Mouse (Mus musculus): ENCODE measurements around the gene Tshz2. TPM values are rescaled to one million over a fixed set of nuclear protein-coding genes. Genes with fewer than 3 reads are reported as not detected.

Tshz2 gene
- polyA plus RNA-seq, 1 experiment from 2014 or later, result 0.88 TPM

- DNase-seq (ENCODE audit: extremely low spot score, low spot score), result no peak
- no peaks in the 10 kb centered on the region for H3K36me3 ChIP-seq (replicated peaks)
- H3K4me1 ChIP-seq, result peaks cover 12% of the 10 kb centered on the region
- WGBS, result 92% methylated on average over 11 of the region's 11 CpGs
- no peak overlapping the region for H3K27ac ChIP-seq
- no peaks in the 10 kb centered on the region for H3K9me3 ChIP-seq
- H3K4me3 ChIP-seq, result no peak overlapping the region
- H3K27me3 ChIP-seq (ENCODE audit: poor library complexity, severe bottlenecking), result no peaks in the 10 kb centered on the region
Observed at GRCm38 (mm10) chr2:169926016-169926415, 293.2 kb downstream of the Tshz2 start.

- peaks cover 12% of the 10 kb centered on the region for H3K4me1 ChIP-seq
- WGBS, result 90% methylated on average over 2 of the region's 2 CpGs
Observed at GRCm38 (mm10) chr2:169927401-169927800, 294.6 kb downstream of the Tshz2 start.

GRCm38 (mm10) chr2:169928447-169929120, 295.8 kb downstream of the Tshz2 start:
- Histone ChIP-seq H3K36me3 (replicated peaks) (no peaks in the 10 kb centered on the region), H3K27ac (no peak overlapping the region), H3K27me3 (ENCODE audit: poor library complexity, severe bottlenecking) (no peaks in the 10 kb centered on the region), H3K4me1 (peaks cover 12% of the 10 kb centered on the region), H3K9me3 (no peaks in the 10 kb centered on the region), H3K4me3 (no peak overlapping the region)
- WGBS, result 83% methylated on average over 14 of the region's 14 CpGs
- no peak for DNase-seq (ENCODE audit: extremely low spot score, low spot score)

More at GRCm38 (mm10) chr2:169927401-169927800, 294.6 kb downstream of the Tshz2 start:
- DNase-seq (ENCODE audit: extremely low spot score, low spot score), result no peak
- no peak overlapping the region for H3K27ac ChIP-seq
- H3K9me3 ChIP-seq, result no peaks in the 10 kb centered on the region
- H3K27me3 ChIP-seq (ENCODE audit: poor library complexity, severe bottlenecking), result no peaks in the 10 kb centered on the region
- no peaks in the 10 kb centered on the region for H3K36me3 ChIP-seq (replicated peaks)
- no peak overlapping the region for H3K4me3 ChIP-seq

- Histone ChIP-seq H3K36me3 (replicated peaks) (no peaks in the 10 kb centered on the region), H3K4me1 (peaks cover 12% of the 10 kb centered on the region), H3K9me3 (no peaks in the 10 kb centered on the region), H3K4me3 (peak overlapping the region; percentile 50), H3K27me3 (ENCODE audit: poor library complexity, severe bottlenecking) (no peaks in the 10 kb centered on the region), H3K27ac (peak overlapping the region; percentile 75)
- DNase-seq (ENCODE audit: extremely low spot score, low spot score), result peak; percentile 47
- WGBS, result 60% methylated on average over 23 of the region's 23 CpGs
Observed at GRCm38 (mm10) chr2:169929540-169930497, 297.0 kb downstream of the Tshz2 start.

GRCm38 (mm10) chr2:169935642-169936041, 302.8 kb downstream of the Tshz2 start:
- no peaks in the 10 kb centered on the region for H3K27me3 ChIP-seq (ENCODE audit: poor library complexity, severe bottlenecking)
- no peak for DNase-seq (ENCODE audit: extremely low spot score, low spot score)
- H3K27ac ChIP-seq, result no peak overlapping the region
- no peaks in the 10 kb centered on the region for H3K9me3 ChIP-seq
- 80% methylated on average over 6 of the region's 6 CpGs for WGBS
- H3K4me1 ChIP-seq, result no peaks in the 10 kb centered on the region
- H3K4me3 ChIP-seq, result no peak overlapping the region
- no peaks in the 10 kb centered on the region for H3K36me3 ChIP-seq (replicated peaks)

- no peak overlapping the region for H3K4me3 ChIP-seq
- no peak for DNase-seq (ENCODE audit: extremely low spot score, low spot score)
- H3K27me3 ChIP-seq (ENCODE audit: poor library complexity, severe bottlenecking), result no peaks in the 10 kb centered on the region; the same call in 1 of the 2 replicates
- H3K4me1 ChIP-seq, result no peaks in the 10 kb centered on the region
- no peak overlapping the region for H3K27ac ChIP-seq
- H3K9me3 ChIP-seq, result peaks cover 5% of the 10 kb centered on the region; the same call in 1 of the 2 replicates
- H3K36me3 ChIP-seq (replicated peaks), result no peaks in the 10 kb centered on the region
- WGBS, result 89% methylated on average over 16 of the region's 16 CpGs
Observed at GRCm38 (mm10) chr2:169940297-169941142, 307.7 kb downstream of the Tshz2 start.

DNA sequence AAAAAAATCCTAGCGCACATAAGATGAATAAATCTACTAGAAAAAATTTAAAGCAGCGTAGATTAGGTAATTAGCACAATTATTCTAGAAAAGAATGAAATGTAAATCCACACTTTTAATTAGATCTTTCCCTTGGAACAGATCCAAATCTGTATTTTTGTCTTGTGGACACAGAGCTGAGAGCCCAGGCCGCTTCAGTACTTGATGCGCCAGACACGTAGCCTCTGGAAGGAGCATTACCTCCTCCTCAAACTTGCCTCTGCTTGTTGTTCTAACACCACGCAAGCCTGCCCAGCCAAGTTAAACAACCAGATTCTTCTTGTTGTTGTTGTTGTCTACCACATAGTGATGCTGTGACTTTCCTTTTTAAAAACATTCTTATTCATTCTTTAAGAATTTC, 310.9 kb downstream of the Tshz2 start:
- H3K27me3 ChIP-seq (ENCODE audit: poor library complexity, severe bottlenecking), result no peaks in the 10 kb centered on the region; the same call in 1 of the 2 replicates
- no peak for DNase-seq (ENCODE audit: extremely low spot score, low spot score)
- WGBS, result 95% methylated on average over 6 of the region's 6 CpGs

GRCm38 (mm10) chr2:169948139-169948538, 315.3 kb downstream of the Tshz2 start:
- peaks cover 4% of the 10 kb centered on the region for H3K4me1 ChIP-seq
- 92% methylated on average over 6 of the region's 6 CpGs for WGBS

More for the DNA sequence above, 310.9 kb downstream of the Tshz2 start:
- H3K4me1 ChIP-seq, result peaks cover 4% of the 10 kb centered on the region
- H3K27ac ChIP-seq, result no peak overlapping the region
- no peaks in the 10 kb centered on the region for H3K36me3 ChIP-seq (replicated peaks)
- H3K9me3 ChIP-seq, result peaks cover 5% of the 10 kb centered on the region; the same call in 1 of the 2 replicates
- no peak overlapping the region for H3K4me3 ChIP-seq

GRCm38 (mm10) chr2:169951041-169951440, 318.2 kb downstream of the Tshz2 start:
- WGBS, result 87% methylated on average over 8 of the region's 8 CpGs
- H3K4me1 ChIP-seq, result no peaks in the 10 kb centered on the region
- DNase-seq (ENCODE audit: extremely low spot score, low spot score), result no peak
- H3K27ac ChIP-seq, result no peak overlapping the region
- no peaks in the 10 kb centered on the region for H3K36me3 ChIP-seq (replicated peaks)
- no peak overlapping the region for H3K4me3 ChIP-seq
- H3K9me3 ChIP-seq, result no peaks in the 10 kb centered on the region
- no peaks in the 10 kb centered on the region for H3K27me3 ChIP-seq (ENCODE audit: poor library complexity, severe bottlenecking)

More at GRCm38 (mm10) chr2:169948139-169948538, 315.3 kb downstream of the Tshz2 start:
- H3K4me3 ChIP-seq, result no peak overlapping the region
- no peaks in the 10 kb centered on the region for H3K27me3 ChIP-seq (ENCODE audit: poor library complexity, severe bottlenecking)
- 0 out of 2 replicates have a peak overlapping the region, but pooled peaks have one; percentile 30 for H3K27ac ChIP-seq
- no peaks in the 10 kb centered on the region for H3K36me3 ChIP-seq (replicated peaks)
- H3K9me3 ChIP-seq, result peaks cover 5% of the 10 kb centered on the region; the same call in 1 of the 2 replicates
- DNase-seq (ENCODE audit: extremely low spot score, low spot score), result no peak

- no peaks in the 10 kb centered on the region for H3K9me3 ChIP-seq
- no peaks in the 10 kb centered on the region for H3K36me3 ChIP-seq (replicated peaks)
- H3K4me3 ChIP-seq, result no peak overlapping the region
- no peaks in the 10 kb centered on the region for H3K4me1 ChIP-seq
- H3K27ac ChIP-seq, result no peak overlapping the region
- DNase-seq (ENCODE audit: extremely low spot score, low spot score), result no peak
- 88% methylated on average over 2 of the region's 2 CpGs for WGBS
- H3K27me3 ChIP-seq (ENCODE audit: poor library complexity, severe bottlenecking), result no peaks in the 10 kb centered on the region
Observed at GRCm38 (mm10) chr2:169952981-169953380, 320.2 kb downstream of the Tshz2 start.

- no peak overlapping the region for H3K27ac ChIP-seq
- H3K27me3 ChIP-seq (ENCODE audit: poor library complexity, severe bottlenecking), result peaks cover 26% of the 10 kb centered on the region; the same call in 1 of the 2 replicates
- H3K4me3 ChIP-seq, result no peak overlapping the region
- DNase-seq (ENCODE audit: extremely low spot score, low spot score), result no peak
- no peaks in the 10 kb centered on the region for H3K9me3 ChIP-seq
- peaks cover 28% of the 10 kb centered on the region for H3K4me1 ChIP-seq
- no peaks in the 10 kb centered on the region for H3K36me3 ChIP-seq (replicated peaks)
- 38% methylated on average over 17 of the region's 17 CpGs for WGBS
Observed at GRCm38 (mm10) chr2:169958736-169959573, 326.1 kb downstream of the Tshz2 start.

Measured in forebrain, embryonic 10.5 days (tissue).